Mouse (Mus musculus) CH12.LX (cell line): ENCODE measurements around the gene Cmc2. TPM values are rescaled to one million over a fixed set of nuclear protein-coding genes. Genes with fewer than 3 reads are reported as not detected.

ENCODE experiments used
- DNase-seq: peaks from one replicate; pipeline ENCODE4 v3.0.0-alpha.2; 2013; ENCODE audit errors: extremely low read depth
- H3K27ac ChIP-seq: 2 replicates; pipeline ENCODE4 v1.5.1; 2012; ENCODE audit warnings: low read depth, mild to moderate bottlenecking, control low read depth, moderate library complexity; ENCODE audit not compliant: insufficient read depth
- H3K27me3 ChIP-seq: replicated peaks from 2 replicates; pipeline ENCODE3; 2012; ENCODE audit warnings: inconsistent platforms
- H3K36me3 ChIP-seq, 2 experiments: replicated peaks in 1 of 2; 2 replicates each; pipeline versions ENCODE3 to v1.6.1; 2012; ENCODE audit warnings: inconsistent platforms in 1 of 2, low read length in 1 of 2, mild to moderate bottlenecking in 1 of 2, mixed read lengths in 1 of 2, moderate library complexity in 1 of 2; ENCODE audit not compliant: control insufficient read depth in 1 of 2, insufficient read depth in 1 of 2
- H3K4me1 ChIP-seq, 2 experiments: 2 replicates each; pipeline ENCODE4 v1.6.1; 2012; ENCODE audit warnings: inconsistent platforms in 1 of 2, moderate library complexity in 1 of 2; ENCODE audit not compliant: insufficient read depth in 2 of 2, control insufficient read depth in 1 of 2
- H3K4me2 ChIP-seq: 2 replicates; pipeline ENCODE4 v1.6.1; 2012; ENCODE audit warnings: low read depth, mild to moderate bottlenecking, control low read depth; ENCODE audit not compliant: poor library complexity, insufficient read depth, severe bottlenecking
- H3K4me3 ChIP-seq, 3 experiments: fragments of 150-350 bp in 1 of 3; sonication (generic) in 1 of 3; replicated peaks in 1 of 3; 2 replicates each; pipeline versions ENCODE3 to v1.5.1; 2011 to 2012; ENCODE audit warnings: low read depth in 2 of 3, low read length in 2 of 3, mild to moderate bottlenecking in 2 of 3, moderate library complexity in 2 of 3, control low read depth in 1 of 3, improper control_type of control experiment in 1 of 3, inconsistent platforms in 1 of 3, mixed read lengths in 1 of 3; ENCODE audit not compliant: poor library complexity in 1 of 3
- H3K79me2 ChIP-seq: replicated peaks from 2 replicates; pipeline ENCODE4 v1.6.1; 2012; ENCODE audit warnings: mild to moderate bottlenecking, moderate library complexity; ENCODE audit not compliant: control insufficient read depth, poor library complexity, insufficient read depth, severe bottlenecking; ENCODE audit errors: extremely low read depth
- H3K9ac ChIP-seq: 2 replicates; pipeline ENCODE4 v1.6.1; 2012; ENCODE audit warnings: low read depth, mild to moderate bottlenecking, control low read depth, moderate library complexity; ENCODE audit not compliant: insufficient read depth
- H3K9me3 ChIP-seq: replicated peaks from 2 replicates; pipeline ENCODE3; 2012; ENCODE audit warnings: low read length, inconsistent platforms, mixed read lengths
- CHD1 ChIP-seq: IDR thresholded peaks from 2 replicates; pipeline ENCODE4 v1.6.1; 2012; ENCODE audit warnings: low read depth, low read length, improper control_type of control experiment, inconsistent platforms
- CTCF ChIP-seq, 2 experiments: IDR thresholded peaks in 1 of 2; conservative IDR thresholded peaks in 1 of 2; 2 replicates each; pipeline ENCODE4 v1.5.1; 2011 to 2012; ENCODE audit warnings: low read depth in 2 of 2, low read length in 2 of 2, improper control_type of control experiment in 1 of 2, inconsistent platforms in 1 of 2, mild to moderate bottlenecking in 1 of 2, moderate library complexity in 1 of 2
- E2F4 ChIP-seq: IDR thresholded peaks from 2 replicates; pipeline ENCODE4 v1.6.1; 2011; ENCODE audit warnings: low read depth, low read length, improper control_type of control experiment; ENCODE audit not compliant: insufficient replicate concordance
- ELF1 ChIP-seq: IDR thresholded peaks from 2 replicates; pipeline ENCODE4 v1.6.1; 2014; ENCODE audit warnings: low read depth, mild to moderate bottlenecking, inconsistent platforms, low read length, improper control_type of control experiment
- EP300 ChIP-seq: IDR thresholded peaks from 2 replicates; pipeline ENCODE4 v1.6.1; 2011; ENCODE audit warnings: low read length, improper control_type of control experiment
- ETS1 ChIP-seq: conservative IDR thresholded peaks from 2 replicates; pipeline ENCODE4 v1.6.1; 2012; ENCODE audit warnings: low read depth, mild to moderate bottlenecking, inconsistent platforms, low read length, improper control_type of control experiment, moderate library complexity
- GABPA ChIP-seq: IDR thresholded peaks from 2 replicates; pipeline ENCODE4 v1.6.1; 2012; ENCODE audit warnings: low read depth, low read length, improper control_type of control experiment, inconsistent platforms; ENCODE audit not compliant: insufficient replicate concordance
- HCFC1 ChIP-seq: IDR thresholded peaks from 2 replicates; pipeline ENCODE4 v1.6.1; 2012; ENCODE audit warnings: low read depth, mild to moderate bottlenecking, inconsistent platforms, low read length, improper control_type of control experiment
- JUN ChIP-seq: IDR thresholded peaks from 2 replicates; pipeline ENCODE4 v1.6.1; 2011; ENCODE audit warnings: low read depth, mild to moderate bottlenecking, low read length, improper control_type of control experiment, moderate library complexity; ENCODE audit not compliant: insufficient read depth
- JUND ChIP-seq: conservative IDR thresholded peaks from 2 replicates; pipeline ENCODE4 v1.6.1; 2011; ENCODE audit warnings: low read depth, low read length, improper control_type of control experiment
- KAT2A ChIP-seq: IDR thresholded peaks from 2 replicates; pipeline ENCODE4 v1.6.1; 2012; ENCODE audit warnings: low read length, improper control_type of control experiment, inconsistent platforms; ENCODE audit not compliant: insufficient replicate concordance
- MAX ChIP-seq: IDR thresholded peaks from 2 replicates; pipeline ENCODE4 v1.6.1; 2011; ENCODE audit warnings: low read length, improper control_type of control experiment
- NELFE ChIP-seq: IDR thresholded peaks from 2 replicates; pipeline ENCODE4 v1.6.1; 2011; ENCODE audit warnings: low read depth, low read length, improper control_type of control experiment
- NRF1 ChIP-seq: IDR thresholded peaks from 2 replicates; pipeline ENCODE4 v1.6.1; 2014; ENCODE audit warnings: low read depth, mild to moderate bottlenecking, inconsistent platforms, low read length, improper control_type of control experiment, moderate library complexity
- POLR2AphosphoS2 ChIP-seq: IDR thresholded peaks from 2 replicates; pipeline ENCODE4 v1.6.1; 2011; ENCODE audit warnings: low read depth, low read length, improper control_type of control experiment
- RAD21 ChIP-seq: IDR thresholded peaks from 2 replicates; pipeline ENCODE4 v1.6.1; 2011; ENCODE audit warnings: low read depth, mild to moderate bottlenecking, low read length, improper control_type of control experiment, moderate library complexity
- RCOR1 ChIP-seq: conservative IDR thresholded peaks from 2 replicates; pipeline ENCODE4 v1.6.1; 2012; ENCODE audit warnings: low read depth, mild to moderate bottlenecking, inconsistent platforms, low read length, improper control_type of control experiment
- USF1 ChIP-seq: IDR thresholded peaks from 2 replicates; pipeline ENCODE4 v1.6.1; 2014; ENCODE audit warnings: low read depth, mild to moderate bottlenecking, inconsistent platforms, low read length, improper control_type of control experiment
- ZC3H11A ChIP-seq: IDR thresholded peaks from 2 replicates; pipeline ENCODE4 v1.6.1; 2012; ENCODE audit warnings: low read depth, mild to moderate bottlenecking, inconsistent platforms, low read length, improper control_type of control experiment
- ZKSCAN1 ChIP-seq: IDR thresholded peaks from 2 replicates; pipeline ENCODE4 v1.6.1; 2012; ENCODE audit warnings: low read depth, inconsistent platforms, low read length, improper control_type of control experiment, borderline replicate concordance
- dilution Hi-C: fragments of 300-500 bp; cut with MboI; formaldehyde crosslinking; loops from 2 replicates; pipeline ENCODE4 v1.14.3; 2020; ENCODE audit warnings: low sequenced_read_pairs; ENCODE audit not compliant: extremely low pct_unique_long_range_greater_than_20kb, extremely low pct_ligation_motif_present
- in situ Hi-C: fragments of 300-500 bp; cut with MboI; formaldehyde crosslinking; loops from 3 replicates; pipeline ENCODE4 v1.14.3; 2019; ENCODE audit warnings: low sequenced_read_pairs, low pct_ligation_motif_present, low pct_unique_long_range_greater_than_20kb, mixed read lengths
- polyA plus RNA-seq: library from polyadenylated mRNA; unstranded; fragments of >175 nt; gene quantifications from 2 replicates; pipeline ENCODE4 v1.2.1, GENCODE M21; 2012; ENCODE audit warnings: low read depth; ENCODE audit not compliant: insufficient read length
- total RNA-seq, 2 experiments: library from RNA; depleted of rRNA; stranded (reverse); fragments of 300-350 nt in 1 of 2; fragments of >200 nt in 1 of 2; gene quantifications; 2 replicates each; pipeline ENCODE4 v1.2.3; 2012 to 2014

Cmc2 gene
- total and polyA plus RNA-seq, 3 experiments: 29.1 to 55.1 (median 39.4) TPM

GRCm38 (mm10) chr8:116875798-116876450 lies 45.3 kb downstream of the Cmc2 start (continued):
- TF ChIP-seq NELFE (no peak), RAD21 (no peak), NRF1 (no peak), USF1 (no peak), JUND (no peak), MAX (peak; percentile 48; the same call in 1 of the 2 replicates), ETS1 (peak; percentile 45), RCOR1 (0 out of 2 replicates have a peak, but pooled peaks have one; percentile 23)

- no peak for TF ChIP-seq CTCF (conservative IDR thresholded peaks at IDR 0.05 in 1 of 2, IDR thresholded peaks at IDR 0.05 in 1 of 2; ENCODE audit: low read depth in 2 of 2, low read length in 2 of 2)
- TF ChIP-seq ZC3H11A: no peak
- no peak for TF ChIP-seq ZKSCAN1
- TF ChIP-seq ELF1: no peak
- no peak for TF ChIP-seq KAT2A
- no peak for TF ChIP-seq EP300
- TF ChIP-seq GABPA: no peak
- no peak for TF ChIP-seq JUN
- TF ChIP-seq CHD1: no peak
- TF ChIP-seq USF1: no peak
- no peak for TF ChIP-seq JUND
- no peak for TF ChIP-seq POLR2AphosphoS2
- no peak for TF ChIP-seq NELFE
- TF ChIP-seq NRF1: no peak
- no peak for TF ChIP-seq E2F4
- TF ChIP-seq MAX: no peak
- TF ChIP-seq HCFC1: no peak
- no peak for DNase-seq
- Histone ChIP-seq H3K9ac (no peak overlapping the region), H3K27me3 (peaks cover 3% of the 10 kb centered on the region), H3K4me2 (0 out of 2 replicates have a peak overlapping the region, but pooled peaks have one; percentile 75), H3K4me3 (no peak overlapping the region), H3K27ac (no peak overlapping the region), H3K4me1 (peaks cover 9 to 16% of the 10 kb centered on the region in 2 experiments; a peak in 3 of 4 replicates), H3K36me3 (no peaks in the 10 kb centered on the region), H3K79me2 (no peaks in the 10 kb centered on the region), H3K9me3 (peaks cover 7% of the 10 kb centered on the region)
- in situ Hi-C loops (loop anchor here (25.0 kb wide), 1 partner anchor 387 kb away; no protein-coding TSS in a partner anchor), dilution Hi-C loops (no loop called here)
Observed at GRCm38 (mm10) chr8:116873986-116874385, 47.3 kb downstream of the Cmc2 start.
